Mouse (Mus musculus) urinary bladder, adult 2 months (tissue): Measurements from ENCODE around the gene Mettl21e. TPM values are rescaled to one million over a fixed set of nuclear protein-coding genes. Genes with fewer than 3 reads are reported as not detected.
"Not testable (repeated sequence)": the region's sequence is repeated elsewhere in the genome, so short reads cannot be mapped to it uniquely, and the experiment has no call there.

Source experiments
- DNase-seq: peaks from one replicate; pipeline ENCODE4 v3.0.0; 2022; ENCODE audit warnings: low spot score
- polyA plus RNA-seq: library from polyadenylated mRNA; depleted of rRNA; stranded (reverse); fragments of >200 nt; gene quantifications from 2 replicates; pipeline ENCODE4 v1.2.3, GENCODE M21; 2012; rRNA removed

The Mettl21e gene
- 0.03 TPM in 1 of 2 replicates, not detected in the other for polyA plus RNA-seq

DNA sequence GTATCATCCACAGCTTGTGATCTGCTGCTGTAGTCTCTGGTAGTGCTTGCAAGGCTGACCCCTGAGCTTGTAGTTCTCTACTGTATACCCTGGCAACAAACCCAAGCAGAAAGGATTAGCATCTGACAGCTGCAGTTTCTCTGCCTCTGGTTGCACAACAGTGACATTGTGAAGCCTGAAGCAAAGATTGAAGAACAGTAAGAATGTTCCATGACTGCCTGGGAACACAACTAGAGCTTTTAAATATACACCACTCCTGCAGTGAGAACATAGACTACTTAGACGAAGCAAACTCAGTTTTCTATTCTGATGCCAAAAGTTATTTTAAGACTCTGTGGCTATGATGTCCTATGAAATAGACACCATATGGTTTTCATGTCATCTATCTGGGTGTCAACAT is at the start of gene Mettl21e:
Gene Mettl21e (minus strand): TSS at position 86 of the 400 bp plus-strand sequence.
- no peak for DNase-seq

DNA sequence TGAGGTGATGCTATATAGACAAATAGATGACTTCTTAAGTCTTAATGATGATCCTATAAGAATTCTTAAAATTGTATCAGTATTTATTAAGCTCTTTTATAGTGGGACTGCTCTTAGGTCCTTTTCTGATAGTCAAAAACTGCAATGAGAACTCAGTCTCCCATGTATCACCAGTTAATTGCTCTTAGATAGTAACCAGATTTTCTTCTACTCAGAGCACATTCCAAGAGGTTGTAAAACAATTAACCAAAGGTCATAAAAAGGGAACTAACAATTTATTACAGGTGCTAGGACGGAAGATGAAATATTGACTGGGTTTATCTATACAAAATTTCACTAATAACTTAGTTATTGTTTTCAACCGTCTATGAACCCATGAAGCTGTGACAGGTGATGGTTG is 21.7 kb upstream of the Mettl21e start:
- DNase-seq, result not testable (repeated sequence)

DNA sequence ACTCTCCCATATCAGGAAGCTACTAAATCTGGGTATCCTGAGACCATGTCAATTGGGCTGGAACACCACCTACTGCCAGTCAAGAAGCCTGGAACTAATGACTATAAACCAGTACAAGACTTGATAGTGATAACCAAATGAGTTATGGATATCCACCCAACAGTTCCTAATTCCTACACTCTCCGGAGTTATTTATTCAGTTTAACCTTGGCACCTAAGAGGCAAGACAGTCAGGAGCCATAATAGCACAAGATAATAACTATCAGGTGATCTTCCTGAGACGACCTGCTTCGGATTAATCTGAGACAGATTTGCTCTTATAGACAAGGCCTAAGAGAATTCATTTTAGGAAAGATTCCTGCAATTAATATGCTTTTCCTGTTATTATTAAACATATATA is 21.2 kb upstream of the Mettl21e start:
- DNase-seq, result no peak

DNA sequence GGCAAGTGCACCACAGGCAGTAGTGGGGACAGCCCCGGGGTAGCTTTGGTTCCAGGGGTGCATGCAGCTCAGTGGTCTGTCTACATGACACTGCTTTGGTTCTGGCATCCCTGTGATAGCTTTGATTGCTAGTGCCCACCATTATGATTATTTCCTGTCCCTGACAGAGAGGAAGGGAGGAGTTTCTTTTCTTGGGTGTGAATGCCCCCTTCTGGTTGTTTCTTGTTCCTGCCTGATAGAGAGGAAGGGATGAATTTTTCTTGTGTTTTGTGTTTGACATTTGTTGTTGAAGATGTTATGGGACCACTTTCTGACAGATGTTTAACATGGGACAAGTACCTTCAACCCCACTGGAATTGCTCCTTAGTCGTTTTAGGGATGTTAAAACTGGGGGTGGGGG is 18.5 kb upstream of the Mettl21e start:
- DNase-seq, result no peak

DNA sequence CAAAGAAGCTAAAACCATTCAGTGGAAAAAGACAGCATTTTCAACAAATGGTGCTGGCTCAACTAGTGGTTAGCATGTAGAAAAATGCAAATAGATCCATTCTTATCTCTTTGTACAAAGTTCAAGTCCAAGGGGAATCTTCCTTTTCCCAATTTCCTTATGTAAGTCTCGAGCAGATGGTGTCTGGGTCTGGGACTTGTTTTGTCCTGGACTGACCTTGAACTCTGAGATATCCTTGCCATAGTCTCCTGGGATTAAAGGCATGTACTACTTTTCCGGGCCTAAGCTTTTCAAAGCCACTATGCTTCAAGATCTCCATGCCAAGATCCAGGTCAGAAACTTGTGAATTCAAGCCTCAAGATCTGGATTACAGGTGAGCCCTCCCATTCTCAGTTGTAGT is 16.6 kb upstream of the Mettl21e start:
- DNase-seq, result no peak

DNA sequence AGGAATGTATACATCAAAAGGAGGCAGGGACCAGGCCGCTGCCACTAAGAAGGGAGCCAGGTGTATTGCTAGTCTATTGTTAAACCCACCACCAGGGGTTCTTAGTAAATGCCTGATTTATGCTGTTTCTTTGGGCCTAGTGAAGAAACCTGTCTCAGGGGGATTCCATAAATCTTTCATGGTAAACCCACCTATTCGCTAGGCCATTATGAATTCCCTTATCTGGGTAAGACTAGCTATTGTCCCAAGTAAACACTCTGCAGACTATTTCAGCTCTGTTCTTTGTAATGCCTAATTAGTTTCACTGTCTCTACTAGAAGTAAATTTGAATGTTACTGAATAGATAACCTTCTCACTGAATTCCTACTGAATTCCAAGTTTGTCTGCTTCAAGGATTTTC is 15.8 kb upstream of the Mettl21e start:
- DNase-seq, result not testable (repeated sequence)

DNA sequence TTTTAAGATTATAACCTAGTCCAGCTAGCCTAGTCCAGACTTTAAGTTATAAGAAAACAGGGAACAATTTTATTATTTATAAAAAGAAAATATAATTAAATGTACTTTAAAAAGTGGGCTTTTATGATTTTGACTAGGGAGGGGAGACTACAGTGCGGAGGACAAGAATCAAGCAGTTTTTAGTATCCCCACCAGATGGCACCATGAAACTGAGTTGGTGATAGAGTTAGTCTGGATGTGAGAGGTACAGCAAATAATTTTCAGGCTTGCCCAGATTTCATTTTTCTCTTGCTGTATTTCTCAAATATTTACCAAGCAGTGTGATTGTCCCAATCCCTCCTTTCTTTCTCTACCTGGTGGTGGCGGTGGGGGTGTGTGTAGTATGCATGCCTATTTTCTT is 10.3 kb upstream of the Mettl21e start:
- DNase-seq, result no peak

- no peak for DNase-seq
Measured at GRCm38 (mm10) chr1:44217118-44217517, 1.6 kb downstream of the Mettl21e start.

DNA sequence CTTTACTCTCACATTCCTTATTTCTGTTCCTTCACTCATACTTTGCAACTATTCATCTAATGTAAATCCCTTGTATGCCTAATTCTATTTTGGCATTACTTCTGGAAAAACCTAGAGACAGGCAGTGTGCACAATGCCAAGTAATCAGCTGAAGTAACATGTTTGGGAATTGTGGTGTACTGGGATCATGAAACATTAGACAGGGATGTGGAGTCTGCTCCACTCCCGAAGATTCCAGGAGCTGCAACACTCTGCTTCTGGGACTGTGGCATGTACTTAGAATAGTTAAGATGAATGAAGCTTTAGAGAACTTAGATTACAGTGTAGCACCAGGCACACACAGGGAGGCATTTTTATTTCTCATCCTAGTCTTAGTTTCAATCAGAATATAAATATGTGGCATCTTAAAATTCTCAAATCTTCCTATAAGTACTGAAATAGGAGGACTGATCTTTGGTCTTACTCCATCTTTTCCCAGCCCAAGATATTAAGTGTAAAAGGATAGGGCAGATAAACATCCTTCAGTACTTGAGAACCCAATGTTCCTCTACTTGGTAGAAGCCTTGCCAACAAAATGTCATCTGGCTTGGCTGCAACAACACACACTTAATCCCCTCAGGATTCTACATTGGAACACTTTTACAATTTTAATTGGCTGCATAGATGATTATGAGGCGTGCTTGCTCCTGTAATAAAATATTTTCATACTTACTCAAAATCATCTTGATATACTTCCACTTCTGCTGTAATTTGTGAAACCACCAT is 2.2 kb downstream of the Mettl21e start:
- no peak for DNase-seq

GRCm38 (mm10) chr1:44214443-44214842 is 4.3 kb downstream of the Mettl21e start:
- no peak for DNase-seq

DNA sequence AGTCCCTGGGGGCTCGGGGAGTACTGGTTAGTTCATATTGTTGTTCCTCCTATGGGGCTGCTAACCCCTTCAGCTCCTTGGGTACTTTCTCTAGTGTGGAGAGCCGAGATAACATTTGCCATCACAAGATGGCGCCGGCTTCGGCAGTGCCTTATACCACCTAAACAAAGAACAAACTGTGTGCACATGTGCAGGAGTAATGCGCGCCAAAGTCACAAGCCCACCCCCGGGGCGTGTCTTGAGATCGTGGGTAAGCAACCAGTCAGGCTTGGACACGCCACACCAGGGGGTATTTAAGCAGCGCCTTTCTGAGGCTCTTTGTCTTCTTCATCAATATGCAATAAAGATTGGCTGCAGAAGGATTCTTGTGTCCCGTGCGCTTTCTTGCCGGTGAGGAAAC is 15.9 kb downstream of the Mettl21e start:
- DNase-seq, result no peak

DNA sequence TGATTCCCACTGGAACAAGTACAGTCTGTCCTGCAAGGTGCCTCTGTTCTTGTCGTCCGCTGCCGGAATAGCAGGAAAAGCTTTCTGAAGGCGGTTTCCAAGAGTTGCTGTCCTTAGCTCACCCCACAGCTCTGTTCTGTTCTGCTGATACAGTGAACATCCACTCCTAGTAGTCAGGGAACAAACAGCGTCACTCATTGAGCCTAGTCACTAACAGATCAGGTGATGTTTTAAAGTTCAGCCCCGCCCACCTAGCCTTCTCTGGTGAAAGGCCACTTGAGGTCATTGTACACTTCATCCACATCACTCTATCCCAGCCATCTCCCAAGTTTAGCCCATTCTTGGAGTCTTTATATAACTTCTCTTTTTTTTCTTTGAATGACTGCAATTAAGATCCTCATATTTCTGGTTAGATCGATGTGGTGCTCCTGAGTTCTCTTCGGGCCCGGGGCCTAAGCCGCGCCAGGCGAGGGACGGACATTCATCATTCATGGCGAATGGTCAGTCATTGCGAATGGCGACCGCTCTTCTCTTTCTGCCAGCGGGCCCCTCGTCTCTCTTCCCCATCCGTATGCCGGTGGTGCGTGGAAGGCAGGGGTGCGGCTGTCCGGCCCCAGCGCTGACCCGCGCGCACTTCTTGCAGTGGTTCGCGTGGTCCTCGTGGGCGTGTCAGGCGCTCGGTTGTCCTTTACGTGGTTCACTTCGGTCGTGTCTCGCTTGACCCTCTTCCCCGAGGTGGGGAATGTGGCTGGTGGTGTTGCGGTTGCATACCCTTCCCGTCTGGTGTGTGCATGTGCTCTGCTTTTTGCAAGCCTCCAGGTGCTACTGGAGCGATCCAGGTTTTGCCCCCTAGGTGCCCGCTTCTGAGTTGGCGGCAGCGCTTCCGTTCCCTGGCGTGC is 20.2 kb downstream of the Mettl21e start:
- DNase-seq, result no peak

GRCm38 (mm10) chr1:44186396-44186795 is 32.4 kb downstream of the Mettl21e start:
- no peak for DNase-seq

GRCm38 (mm10) chr1:44178086-44178485 is 40.7 kb downstream of the Mettl21e start:
- no peak for DNase-seq

DNA sequence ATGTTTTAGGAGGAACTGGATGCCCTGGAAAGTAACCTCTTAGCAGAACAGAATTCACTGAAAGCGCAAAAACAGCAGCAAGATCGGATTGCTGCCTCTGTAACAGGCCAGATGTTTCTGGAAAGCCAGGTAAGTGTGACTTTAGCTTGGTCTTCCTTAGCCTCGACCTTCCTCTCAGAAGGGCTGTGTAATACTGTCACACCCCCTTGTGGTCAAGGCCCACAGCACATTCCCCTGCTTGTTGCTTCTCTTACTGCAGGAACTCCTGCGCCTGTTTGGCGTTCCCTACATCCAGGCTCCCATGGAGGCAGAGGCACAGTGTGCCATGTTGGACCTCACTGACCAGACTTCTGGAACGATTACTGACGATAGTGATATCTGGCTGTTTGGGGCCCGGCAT is 44.9 kb downstream of the Mettl21e start:
- DNase-seq, result no peak

GRCm38 (mm10) chr1:44172656-44173055 is 46.1 kb downstream of the Mettl21e start:
- no peak for DNase-seq

- DNase-seq, result no peak
Measured at GRCm38 (mm10) chr1:44167859-44168383, 50.8 kb downstream of the Mettl21e start.

- DNase-seq, result no peak
Measured at GRCm38 (mm10) chr1:44162389-44162788, 56.4 kb downstream of the Mettl21e start.

GRCm38 (mm10) chr1:44161818-44162217 is 56.9 kb downstream of the Mettl21e start:
- DNase-seq, result no peak

- no peak for DNase-seq
Measured at GRCm38 (mm10) chr1:44158317-44158716, 60.4 kb downstream of the Mettl21e start.

DNA sequence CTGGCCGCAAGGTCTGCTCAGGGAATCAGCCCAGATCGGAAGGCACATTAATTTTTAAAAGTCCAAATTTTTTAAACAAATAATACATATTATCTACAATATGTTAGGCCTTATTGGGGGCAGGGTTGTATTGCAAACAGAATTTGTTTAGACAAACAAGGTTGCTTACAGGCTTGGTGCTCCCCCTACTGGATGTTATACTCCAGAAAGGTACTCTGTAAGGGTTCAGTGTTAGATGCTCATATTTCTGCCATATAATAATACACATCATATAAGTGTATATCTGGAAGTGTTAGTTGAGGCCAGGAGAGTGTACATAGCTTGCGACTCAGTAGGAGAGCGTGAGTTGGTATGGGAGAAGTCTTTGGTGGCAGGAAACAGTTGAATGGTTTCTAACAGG is 63.5 kb downstream of the Mettl21e start:
- no peak for DNase-seq
